10 mouse cellular contexts compared by ENCODE assay signal in genomic region chr9:25483931-25484618, GRCm38 (mm10). TPM values are rescaled to one million over a fixed set of nuclear protein-coding genes. Genes with fewer than 3 reads are reported as not detected.
A peak's percentile ranks its signal among the peaks of the same experiment; 100 is the strongest.
DNase-seq lines count a peak whose midpoint lies in the region; ATAC-seq lines count a peak whose summit lies in the region.
"Had no signal": no experiment of that assay in that cellular context is flagged by ENCODE, and none has a peak within 500 bp of the region (broad histone marks: within the 10 kb centered on the region; RNA-seq: fewer than 3 reads in every experiment).

No protein-coding gene starts in this region.

- no peaks in the 10 kb centered on the region for H3K9me3 ChIP-seq in neural tube, embryonic 11.5 days (ENCODE audit: control insufficient read depth, low read length)
- H3K9me3 ChIP-seq in limb, embryonic 15.5 days, result no peaks in the 10 kb centered on the region
- no peaks in the 10 kb centered on the region for H3K9me3 ChIP-seq in stomach, embryonic 15.5 days

- no peaks in the 10 kb centered on the region for H3K36me3 ChIP-seq in neural tube, embryonic 11.5 days (ENCODE audit: control insufficient read depth, insufficient read depth, low read length)
- no peaks in the 10 kb centered on the region for H3K36me3 ChIP-seq in limb, embryonic 15.5 days
- H3K36me3 ChIP-seq in stomach, embryonic 15.5 days, result no peaks in the 10 kb centered on the region

- H3K4me1 ChIP-seq in neural tube, embryonic 11.5 days (ENCODE audit: control insufficient read depth, insufficient read depth, low read length), result 0 out of 2 replicates have a peak, but pooled peaks cover 11% of the 10 kb centered on the region
- peaks cover 61% of the 10 kb centered on the region for H3K4me1 ChIP-seq in limb, embryonic 15.5 days
- peaks cover 16% of the 10 kb centered on the region for H3K4me1 ChIP-seq in stomach, embryonic 15.5 days

- peak overlapping the region; percentile 0; the same call in 1 of the 2 replicates for H3K4me2 ChIP-seq in neural tube, embryonic 11.5 days (ENCODE audit: low read depth)
- peak overlapping the region; percentile 81 for H3K4me2 ChIP-seq in limb, embryonic 15.5 days
- peak overlapping the region; percentile 33; the same call in 1 of the 2 replicates for H3K4me2 ChIP-seq in stomach, embryonic 15.5 days

- H3K27me3 ChIP-seq in neural tube, embryonic 11.5 days (ENCODE audit: control insufficient read depth, insufficient read depth, low read length), result 0 out of 2 replicates have a peak, but pooled peaks cover 4% of the 10 kb centered on the region
- H3K27me3 ChIP-seq in limb, embryonic 15.5 days, result no peaks in the 10 kb centered on the region
- no peaks in the 10 kb centered on the region for H3K27me3 ChIP-seq in stomach, embryonic 15.5 days (replicated peaks)

- intact Hi-C loops in heart, postnatal 36 days (cut with DNase I), result loop anchor here (5.0 to 10.0 kb wide), 3 partner anchors 33 to 332 kb away; partner anchors contain the start of genes Herpud2 and Sept7

- H3K4me3 ChIP-seq in neural tube, embryonic 11.5 days (ENCODE audit: low read depth, low read length), result no peak overlapping the region
- peak overlapping the region; percentile 76 for H3K4me3 ChIP-seq in limb, embryonic 15.5 days
- 0 out of 2 replicates have a peak overlapping the region, but pooled peaks have one; percentile 2 for H3K4me3 ChIP-seq in stomach, embryonic 15.5 days (replicated peaks)

- DNase-seq in heart, adult 11 months, result peak; percentile 87
- DNase-seq in heart, postnatal 36 days, result no peak
- DNase-seq in neural tube, embryonic 11.5 days (ENCODE audit: low spot score), result no peak
- no peak for DNase-seq in neural tube, embryonic 10.5 days (ENCODE audit: extremely low spot score, low spot score)
- DNase-seq in thymus, postnatal 4 days, result no peak
- no peak for DNase-seq in gastrocnemius, postnatal 4 days (ENCODE audit: low spot score in 2 of 2)
- DNase-seq: B cell, adult 2 months; kidney, postnatal 4 days had no signal

- ATAC-seq in neural tube, embryonic 11.5 days (ENCODE audit: insufficient read depth, low FRiP score, low TSS enrichment), result no peak
- no peak for ATAC-seq in limb, embryonic 15.5 days (ENCODE audit: insufficient number of reproducible peaks, low FRiP score, low TSS enrichment, low read depth)
- ATAC-seq in stomach, embryonic 15.5 days (ENCODE audit: insufficient read depth, low FRiP score, low read depth), result no peak

- no peak overlapping the region for H3K27ac ChIP-seq in neural tube, embryonic 11.5 days (ENCODE audit: low read depth, low read length)
- no peak overlapping the region for H3K27ac ChIP-seq in limb, embryonic 15.5 days
- no peak overlapping the region for H3K27ac ChIP-seq in stomach, embryonic 15.5 days

- no peak overlapping the region for H3K9ac ChIP-seq in neural tube, embryonic 11.5 days (ENCODE audit: low read length)
- H3K9ac ChIP-seq in limb, embryonic 15.5 days, result no peak overlapping the region
- no peak overlapping the region for H3K9ac ChIP-seq in stomach, embryonic 15.5 days

- WGBS in neural tube, embryonic 11.5 days, result 82% methylated on average over 9 of the region's 9 CpGs
- WGBS in limb, embryonic 15.5 days, result 56% methylated on average over 9 of the region's 9 CpGs
- WGBS in stomach, embryonic 15.5 days, result 67% methylated on average over 9 of the region's 9 CpGs

RNA-seq across cellular contexts. Expression of gene Eepd1, which starts 2.7 kb away (rescaled TPM):
- 10 to 100 TPM; 16.2 to 21.0 TPM for total RNA-seq in heart, postnatal 36 days (2021)
- 10.3 and 12.3 TPM in 2 replicates for polyA plus RNA-seq in neural tube, embryonic 11.5 days (2014; fragmentation: Nextera tagmentation; extraction: Ambion mirVana)
- polyA plus RNA-seq in limb, embryonic 15.5 days (2015; fragmentation: Nextera tagmentation; extraction: Ambion mirVana), result 14.4 and 17.0 TPM in 2 replicates
- polyA plus RNA-seq in stomach, embryonic 15.5 days (2015; fragmentation: Nextera tagmentation; extraction: Ambion mirVana), result 9.8 and 10.0 TPM in 2 replicates
- total RNA-seq in gastrocnemius, postnatal 4 days (2021), result 10 to 100 TPM; 33.1 to 35.5 TPM

Comparison
In these comparisons a context has a peak if more than half of its experiments do, and no peak if none do; other contexts are left out.
1. H3K4me2 ChIP-seq: peak in every context shown above with its lines; median percentile 81 in limb, embryonic 15.5 days; 33 in stomach, embryonic 15.5 days; 0 in neural tube, embryonic 11.5 days.